Mouse (Mus musculus) myocyte (in vitro differentiated cells): Measurements from ENCODE around the gene Polrmt.

Experiments
- CEBPB ChIP-seq: IDR thresholded peaks from 2 replicates; pipeline ENCODE4 v1.6.1; 2011; ENCODE audit warnings: mild to moderate bottlenecking, moderate library complexity; ENCODE audit not compliant: poor library complexity, insufficient read depth, severe bottlenecking
- E2F4 ChIP-seq: IDR thresholded peaks from one replicate; pipeline ENCODE4 v1.6.1; 2011; ENCODE audit warnings: mild to moderate bottlenecking, control low read depth, moderate library complexity; ENCODE audit not compliant: insufficient read depth
- MAX ChIP-seq: IDR thresholded peaks from one replicate; pipeline ENCODE4 v1.6.1; 2011; ENCODE audit warnings: low read depth, mild to moderate bottlenecking, control low read depth
- MYOD1 ChIP-seq, 3 experiments: IDR thresholded peaks; one replicate each; pipeline ENCODE4 v1.6.1; 2011; ENCODE audit warnings: control low read depth in 2 of 3, low read depth in 2 of 3, mild to moderate bottlenecking in 2 of 3, moderate library complexity in 1 of 3; ENCODE audit not compliant: insufficient read length in 2 of 3, control insufficient read depth in 1 of 3
- MYOG ChIP-seq, 3 experiments: IDR thresholded peaks; one replicate each; pipeline ENCODE4 v1.6.1; 2011; ENCODE audit warnings: control low read depth in 2 of 3, low read depth in 2 of 3, mild to moderate bottlenecking in 2 of 3; ENCODE audit not compliant: insufficient read length in 2 of 3, control insufficient read depth in 1 of 3, insufficient read depth in 1 of 3
- POLR2A ChIP-seq: IDR thresholded peaks from one replicate; pipeline ENCODE4 v1.6.1; 2011; ENCODE audit warnings: low read depth, mild to moderate bottlenecking, control low read depth, moderate library complexity; ENCODE audit not compliant: insufficient read length
- POLR2AphosphoS2 ChIP-seq: IDR thresholded peaks from one replicate; pipeline ENCODE4 v1.6.1; 2011; ENCODE audit warnings: low read depth, control low read depth; ENCODE audit not compliant: insufficient read length
- REST ChIP-seq: IDR thresholded peaks from one replicate; pipeline ENCODE4 v1.6.1; 2011; ENCODE audit warnings: mild to moderate bottlenecking, control low read depth, moderate library complexity; ENCODE audit not compliant: insufficient read depth, insufficient read length
- TCF12 ChIP-seq: IDR thresholded peaks from one replicate; pipeline ENCODE4 v1.6.1; 2011; ENCODE audit warnings: mild to moderate bottlenecking, control low read depth; ENCODE audit not compliant: poor library complexity, insufficient read depth, severe bottlenecking
- TCF3 ChIP-seq: IDR thresholded peaks from one replicate; pipeline ENCODE4 v1.6.1; 2011; ENCODE audit warnings: low read depth, control low read depth; ENCODE audit not compliant: insufficient read length
- USF1 ChIP-seq: IDR thresholded peaks from one replicate; pipeline ENCODE4 v1.6.1; 2011; ENCODE audit warnings: low read depth, mild to moderate bottlenecking, control low read depth, moderate library complexity

- TF ChIP-seq CEBPB (no peak), POLR2A (no peak), TCF3 (no peak), USF1 (no peak), MAX (no peak), POLR2AphosphoS2 (peak; percentile 52), E2F4 (no peak), TCF12 (no peak), REST (no peak), MYOG (IDR thresholded peaks at IDR 0.05; ENCODE audit: control insufficient read depth in 1 of 3, insufficient read depth in 1 of 3, insufficient read length in 2 of 3, low read depth in 2 of 3) (peak in 2 of 3 experiments; percentile 89 to 93), MYOD1 (IDR thresholded peaks at IDR 0.05; ENCODE audit: control insufficient read depth in 1 of 3, insufficient read length in 2 of 3, low read depth in 2 of 3) (peak in 2 of 3 experiments; percentile 63 to 84)
Measured at GRCm38 (mm10) chr10:79708668-79709067, 37.7 kb downstream of the Polrmt start.
